Mouse (Mus musculus): Measurements from ENCODE around the gene Acly. TPM values are rescaled to one million over a fixed set of nuclear protein-coding genes. Genes with fewer than 3 reads are reported as not detected.

The Acly gene
- polyA plus RNA-seq, 2 experiments: 118 to 159 TPM

- H3K9ac ChIP-seq (ENCODE audit: low read depth, low read length, severe bottlenecking): no peak overlapping the region
- no peaks in the 10 kb centered on the region; the same call in 1 of the 2 replicates for H3K4me1 ChIP-seq (ENCODE audit: control insufficient read depth, insufficient read depth, low read length)
- no peak for TF ChIP-seq POLR2A (IDR thresholded peaks at IDR 0.05; ENCODE audit: borderline replicate concordance, extremely low read depth, insufficient read depth, insufficient read length)
- whole genome bisulfite sequencing: 75% methylated on average over 3 of the region's 3 CpGs
- no peaks in the 10 kb centered on the region for H3K36me3 ChIP-seq (ENCODE audit: control insufficient read depth, insufficient read depth, low read length)
- no peak overlapping the region for H3K4me3 ChIP-seq (replicated peaks; ENCODE audit: low read length)
- DNase-seq (ENCODE audit: low spot score) (no peak), ATAC-seq (ENCODE audit: low FRiP score, low read depth) (no peak)
- no peaks in the 10 kb centered on the region for H3K9me3 ChIP-seq (ENCODE audit: control insufficient read depth, low read length)
- H3K27me3 ChIP-seq (ENCODE audit: control insufficient read depth, insufficient read depth, low read length): no peaks in the 10 kb centered on the region
- no peak overlapping the region for H3K4me2 ChIP-seq (replicated peaks; ENCODE audit: low read depth, low read length, severe bottlenecking)
- no peak overlapping the region for H3K27ac ChIP-seq (replicated peaks; ENCODE audit: low read depth, low read length)
Measured at GRCm38 (mm10) chr11:100557563-100557962, 29.8 kb upstream of the Acly start.

- no peak for TF ChIP-seq POLR2A (IDR thresholded peaks at IDR 0.05; ENCODE audit: borderline replicate concordance, extremely low read depth, insufficient read depth, insufficient read length)
- H3K9ac ChIP-seq (ENCODE audit: low read depth, low read length, severe bottlenecking): no peak overlapping the region
- H3K4me2 ChIP-seq (replicated peaks; ENCODE audit: low read depth, low read length, severe bottlenecking): no peak overlapping the region
- no peaks in the 10 kb centered on the region for H3K27me3 ChIP-seq (ENCODE audit: control insufficient read depth, insufficient read depth, low read length)
- WGBS: 19% methylated on average over 11 of the region's 11 CpGs
- no peaks in the 10 kb centered on the region for H3K36me3 ChIP-seq (ENCODE audit: control insufficient read depth, insufficient read depth, low read length)
- no peak for ATAC-seq (ENCODE audit: low FRiP score, low read depth)
- no peak overlapping the region for H3K27ac ChIP-seq (replicated peaks; ENCODE audit: low read depth, low read length)
- H3K4me3 ChIP-seq (replicated peaks; ENCODE audit: low read length): no peak overlapping the region
- H3K9me3 ChIP-seq (ENCODE audit: control insufficient read depth, low read length): no peaks in the 10 kb centered on the region
- no peaks in the 10 kb centered on the region; the same call in 1 of the 2 replicates for H3K4me1 ChIP-seq (ENCODE audit: control insufficient read depth, insufficient read depth, low read length)
- peak; percentile 77 for DNase-seq (ENCODE audit: low spot score)
Measured at GRCm38 (mm10) chr11:100555583-100555982, 27.8 kb upstream of the Acly start.

GRCm38 (mm10) chr11:100552842-100553241 lies 25.0 kb upstream of the Acly start:
- 82% methylated on average over 4 of the region's 4 CpGs for WGBS
- no peak overlapping the region for H3K27ac ChIP-seq (replicated peaks; ENCODE audit: low read depth, low read length)

GRCm38 (mm10) chr11:100550101-100550500 lies 22.3 kb upstream of the Acly start:
- Histone ChIP-seq H3K36me3 (ENCODE audit: control insufficient read depth, insufficient read depth, low read length) (no peaks in the 10 kb centered on the region), H3K4me1 (ENCODE audit: control insufficient read depth, insufficient read depth, low read length) (peaks cover 9% of the 10 kb centered on the region; the same call in 1 of the 2 replicates), H3K4me3 (replicated peaks; ENCODE audit: low read length) (no peak overlapping the region), H3K4me2 (replicated peaks; ENCODE audit: low read depth, low read length, severe bottlenecking) (no peak overlapping the region), H3K9ac (ENCODE audit: low read depth, low read length, severe bottlenecking) (no peak overlapping the region), H3K27me3 (ENCODE audit: control insufficient read depth, insufficient read depth, low read length) (no peaks in the 10 kb centered on the region), H3K27ac (replicated peaks; ENCODE audit: low read depth, low read length) (no peak overlapping the region), H3K9me3 (ENCODE audit: control insufficient read depth, low read length) (no peaks in the 10 kb centered on the region)
- no peak for DNase-seq (ENCODE audit: low spot score)
- no peak for TF ChIP-seq POLR2A (IDR thresholded peaks at IDR 0.05; ENCODE audit: borderline replicate concordance, extremely low read depth, insufficient read depth, insufficient read length)
- ATAC-seq (ENCODE audit: low FRiP score, low read depth): no peak
- WGBS: 76% methylated on average over 6 of the region's 6 CpGs

More at GRCm38 (mm10) chr11:100552842-100553241, 25.0 kb upstream of the Acly start:
- H3K4me3 ChIP-seq (replicated peaks; ENCODE audit: low read length): no peak overlapping the region
- no peaks in the 10 kb centered on the region; the same call in 1 of the 2 replicates for H3K4me1 ChIP-seq (ENCODE audit: control insufficient read depth, insufficient read depth, low read length)
- ATAC-seq (ENCODE audit: low FRiP score, low read depth): no peak
- no peaks in the 10 kb centered on the region for H3K9me3 ChIP-seq (ENCODE audit: control insufficient read depth, low read length)
- H3K4me2 ChIP-seq (replicated peaks; ENCODE audit: low read depth, low read length, severe bottlenecking): no peak overlapping the region
- no peak for DNase-seq (ENCODE audit: low spot score)
- no peaks in the 10 kb centered on the region for H3K27me3 ChIP-seq (ENCODE audit: control insufficient read depth, insufficient read depth, low read length)
- no peaks in the 10 kb centered on the region for H3K36me3 ChIP-seq (ENCODE audit: control insufficient read depth, insufficient read depth, low read length)
- no peak for TF ChIP-seq POLR2A (IDR thresholded peaks at IDR 0.05; ENCODE audit: borderline replicate concordance, extremely low read depth, insufficient read depth, insufficient read length)
- H3K9ac ChIP-seq (ENCODE audit: low read depth, low read length, severe bottlenecking): no peak overlapping the region

GRCm38 (mm10) chr11:100549466-100549865 lies 21.7 kb upstream of the Acly start:
- H3K9ac ChIP-seq (ENCODE audit: low read depth, low read length, severe bottlenecking): no peak overlapping the region
- H3K27me3 ChIP-seq (ENCODE audit: control insufficient read depth, insufficient read depth, low read length): no peaks in the 10 kb centered on the region
- H3K4me1 ChIP-seq (ENCODE audit: control insufficient read depth, insufficient read depth, low read length): peaks cover 12% of the 10 kb centered on the region; the same call in 1 of the 2 replicates
- H3K4me2 ChIP-seq (replicated peaks; ENCODE audit: low read depth, low read length, severe bottlenecking): no peak overlapping the region
- no peaks in the 10 kb centered on the region for H3K9me3 ChIP-seq (ENCODE audit: control insufficient read depth, low read length)
- H3K4me3 ChIP-seq (replicated peaks; ENCODE audit: low read length): no peak overlapping the region
- H3K36me3 ChIP-seq (ENCODE audit: control insufficient read depth, insufficient read depth, low read length): no peaks in the 10 kb centered on the region
- H3K27ac ChIP-seq (replicated peaks; ENCODE audit: low read depth, low read length): no peak overlapping the region
- WGBS: 78% methylated on average over 8 of the region's 8 CpGs
- ATAC-seq (ENCODE audit: low FRiP score, low read depth): no peak
- DNase-seq (ENCODE audit: low spot score): no peak
- TF ChIP-seq POLR2A (IDR thresholded peaks at IDR 0.05; ENCODE audit: borderline replicate concordance, extremely low read depth, insufficient read depth, insufficient read length): no peak

GRCm38 (mm10) chr11:100548141-100548540 lies 20.3 kb upstream of the Acly start:
- H3K4me1 ChIP-seq (ENCODE audit: control insufficient read depth, insufficient read depth, low read length): peaks cover 12% of the 10 kb centered on the region; the same call in 1 of the 2 replicates
- H3K27me3 ChIP-seq (ENCODE audit: control insufficient read depth, insufficient read depth, low read length): no peaks in the 10 kb centered on the region
- no peak for TF ChIP-seq POLR2A (IDR thresholded peaks at IDR 0.05; ENCODE audit: borderline replicate concordance, extremely low read depth, insufficient read depth, insufficient read length)
- no peaks in the 10 kb centered on the region for H3K9me3 ChIP-seq (ENCODE audit: control insufficient read depth, low read length)
- H3K27ac ChIP-seq (replicated peaks; ENCODE audit: low read depth, low read length): no peak overlapping the region
- H3K4me2 ChIP-seq (replicated peaks; ENCODE audit: low read depth, low read length, severe bottlenecking): no peak overlapping the region
- no peak overlapping the region for H3K4me3 ChIP-seq (replicated peaks; ENCODE audit: low read length)
- DNase-seq (ENCODE audit: low spot score) (no peak), ATAC-seq (ENCODE audit: low FRiP score, low read depth) (no peak)
- H3K9ac ChIP-seq (ENCODE audit: low read depth, low read length, severe bottlenecking): no peak overlapping the region
- no peaks in the 10 kb centered on the region for H3K36me3 ChIP-seq (ENCODE audit: control insufficient read depth, insufficient read depth, low read length)
- 82% methylated on average over 6 of the region's 6 CpGs for WGBS

All from limb, embryonic 14.5 days (tissue).